Mouse (Mus musculus): ENCODE results near the gene Fkrp. TPM values are rescaled to one million over a fixed set of nuclear protein-coding genes. Genes with fewer than 3 reads are reported as not detected.
A peak's percentile ranks its signal among the peaks of the same experiment; 100 is the strongest.

Fkrp gene
- polyA plus RNA-seq, 1 experiment from 2014 or later = 21.0 TPM

DNA sequence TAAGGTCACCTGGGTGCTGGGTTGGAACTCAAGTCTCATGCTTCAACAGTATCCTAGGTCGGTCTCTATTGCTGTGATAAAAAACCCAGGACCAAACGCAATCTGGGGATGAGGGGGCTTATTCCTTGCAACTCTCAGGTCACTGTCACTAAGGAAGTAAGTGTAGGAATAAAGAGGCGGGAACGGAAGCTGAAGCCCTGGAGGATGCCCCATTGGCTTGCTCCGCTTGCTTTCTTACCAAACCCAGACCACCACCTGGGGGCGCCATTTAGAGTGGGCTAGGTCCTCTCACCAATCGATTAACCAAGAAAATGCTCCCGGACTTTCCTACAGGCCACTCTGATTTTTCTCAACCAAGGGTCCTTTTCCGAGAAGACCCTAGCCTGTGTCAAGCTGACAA, 8.6 kb downstream of the Fkrp start:
- Histone ChIP-seq H3K27me3 (ENCODE audit: control insufficient read depth, insufficient read depth, low read length) (peaks cover 19% of the 10 kb centered on the region; the same call in 1 of the 2 replicates), H3K9me3 (replicated peaks; ENCODE audit: control insufficient read depth, low read length) (no peaks in the 10 kb centered on the region), H3K4me3 (ENCODE audit: low read depth, low read length) (no peak overlapping the region), H3K36me3 (replicated peaks; ENCODE audit: control insufficient read depth, insufficient read depth, low read depth, low read length) (no peaks in the 10 kb centered on the region; the same call in 1 of the 2 replicates), H3K4me2 (ENCODE audit: low read depth, low read length) (no peak overlapping the region), H3K9ac (replicated peaks; ENCODE audit: low read length) (no peak overlapping the region), H3K27ac (replicated peaks; ENCODE audit: low read depth, low read length) (no peak overlapping the region), H3K4me1 (ENCODE audit: control insufficient read depth, insufficient read depth, low read length) (peaks cover 4% of the 10 kb centered on the region)
- DNase-seq (ENCODE audit: low spot score) (no peak), ATAC-seq (replicated peaks; ENCODE audit: insufficient number of reproducible peaks, low FRiP score, low TSS enrichment, low read depth) (no peak)
- 84% methylated on average over 9 of the region's 9 CpGs for WGBS

DNA sequence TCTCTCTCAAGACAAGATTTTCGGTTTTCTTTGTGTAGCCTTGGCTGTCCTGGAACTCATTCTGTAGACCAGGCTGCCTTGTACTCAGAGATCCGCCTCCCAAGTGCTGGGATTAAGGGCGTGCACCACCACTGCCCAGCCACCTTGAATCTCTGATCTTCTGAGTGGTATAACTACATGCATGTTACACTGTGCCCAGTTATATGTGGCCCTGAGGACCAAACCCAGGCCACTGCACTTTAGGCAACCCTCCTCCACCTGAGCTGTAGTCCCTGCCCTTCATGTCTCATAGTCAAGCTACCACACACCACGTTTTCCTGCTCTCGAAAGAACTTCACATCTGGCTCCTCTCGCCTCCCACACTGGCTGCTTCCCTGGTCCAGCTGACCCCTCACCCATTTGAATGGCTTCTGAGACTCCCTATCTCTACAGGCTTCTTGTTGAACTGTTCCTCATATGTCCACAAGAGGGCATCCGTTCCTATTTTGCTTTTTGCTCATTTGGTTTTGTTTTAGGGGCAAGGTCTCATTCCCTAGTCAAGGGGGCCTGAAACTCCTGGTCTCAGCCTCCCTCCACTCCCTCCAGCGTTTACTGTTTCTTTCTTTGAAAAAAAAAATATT, 12.0 kb downstream of the Fkrp start:
- WGBS = 38% methylated on average over 8 of the region's 8 CpGs
- no peaks in the 10 kb centered on the region for H3K4me1 ChIP-seq (ENCODE audit: control insufficient read depth, insufficient read depth, low read length)
- H3K4me2 ChIP-seq (ENCODE audit: low read depth, low read length) = no peak overlapping the region
- H3K27ac ChIP-seq (replicated peaks; ENCODE audit: low read depth, low read length) = no peak overlapping the region
- no peak overlapping the region for H3K4me3 ChIP-seq (ENCODE audit: low read depth, low read length)
- no peak overlapping the region for H3K9ac ChIP-seq (replicated peaks; ENCODE audit: low read length)
- H3K27me3 ChIP-seq (ENCODE audit: control insufficient read depth, insufficient read depth, low read length) = no peaks in the 10 kb centered on the region
- H3K36me3 ChIP-seq (replicated peaks; ENCODE audit: control insufficient read depth, insufficient read depth, low read depth, low read length) = no peaks in the 10 kb centered on the region; the same call in 1 of the 2 replicates
- peak; percentile 70 for DNase-seq (ENCODE audit: low spot score)
- no peak for ATAC-seq (replicated peaks; ENCODE audit: insufficient number of reproducible peaks, low FRiP score, low TSS enrichment, low read depth)
- H3K9me3 ChIP-seq (replicated peaks; ENCODE audit: control insufficient read depth, low read length) = no peaks in the 10 kb centered on the region

DNA sequence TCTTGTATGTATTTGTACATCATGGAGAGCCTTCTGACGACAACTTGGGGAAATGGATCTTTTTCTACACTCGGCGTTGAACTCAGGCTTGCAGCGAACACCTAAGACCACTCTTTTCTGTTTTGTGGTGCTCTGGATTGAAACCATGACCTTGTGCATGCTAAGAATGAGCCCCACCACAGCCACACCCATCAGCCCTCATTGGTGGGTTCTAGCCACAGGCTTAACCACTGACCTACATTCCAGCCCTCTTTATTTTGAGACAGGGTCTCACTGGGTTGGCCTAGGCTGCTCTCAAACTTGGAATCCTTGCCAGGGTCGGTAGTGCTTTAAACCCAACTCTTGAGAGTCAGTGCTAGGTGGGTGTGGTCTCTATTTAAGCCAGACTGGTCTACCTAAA, 21.6 kb downstream of the Fkrp start:
- Histone ChIP-seq H3K9me3 (replicated peaks; ENCODE audit: control insufficient read depth, low read length) (no peaks in the 10 kb centered on the region), H3K4me2 (ENCODE audit: low read depth, low read length) (no peak overlapping the region), H3K27me3 (ENCODE audit: control insufficient read depth, insufficient read depth, low read length) (no peaks in the 10 kb centered on the region), H3K9ac (replicated peaks; ENCODE audit: low read length) (no peak overlapping the region), H3K4me3 (ENCODE audit: low read depth, low read length) (no peak overlapping the region), H3K36me3 (replicated peaks; ENCODE audit: control insufficient read depth, insufficient read depth, low read depth, low read length) (no peaks in the 10 kb centered on the region; the same call in none of the 2 replicates), H3K27ac (replicated peaks; ENCODE audit: low read depth, low read length) (no peak overlapping the region), H3K4me1 (ENCODE audit: control insufficient read depth, insufficient read depth, low read length) (no peaks in the 10 kb centered on the region)
- DNase-seq (ENCODE audit: low spot score) = no peak
- WGBS = 89% methylated on average over 5 of the region's 5 CpGs
- no peak for ATAC-seq (replicated peaks; ENCODE audit: insufficient number of reproducible peaks, low FRiP score, low TSS enrichment, low read depth)

DNA sequence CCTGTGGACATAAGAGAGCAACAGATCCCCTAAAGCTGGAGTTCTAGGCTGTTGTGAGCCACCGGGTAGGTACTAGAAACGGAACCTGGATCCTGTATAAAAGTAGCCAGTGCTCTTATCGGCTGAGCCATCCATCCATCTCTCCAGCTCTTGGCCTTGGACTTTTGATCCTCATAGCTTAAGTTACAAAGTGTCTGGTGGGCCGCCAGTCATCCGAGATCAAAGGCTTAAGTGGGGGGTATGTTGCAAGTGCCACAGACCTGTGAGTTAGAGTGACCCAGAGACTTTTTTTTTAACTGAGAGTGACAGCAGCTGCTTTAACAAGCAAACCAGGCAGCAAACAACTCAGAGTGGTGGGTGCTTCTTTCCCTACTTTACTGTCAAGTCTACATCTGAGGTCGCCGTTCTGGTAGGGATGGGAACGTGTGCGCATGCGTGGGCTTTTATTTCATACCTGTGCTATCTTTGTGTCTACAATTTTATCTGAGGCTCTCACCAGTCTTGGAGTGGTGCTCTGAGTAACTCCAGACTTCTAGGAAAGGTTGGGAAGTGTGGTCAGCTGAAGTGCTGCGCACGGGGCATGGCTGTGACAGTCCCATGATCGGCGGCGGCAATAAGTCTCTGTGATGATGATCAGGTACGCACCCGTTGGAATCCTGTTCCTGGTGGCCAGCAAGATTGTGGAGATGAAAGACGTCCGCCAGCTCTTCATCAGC, 23.4 kb downstream of the Fkrp start:
- H3K4me3 ChIP-seq (ENCODE audit: low read depth, low read length) = no peak overlapping the region
- H3K9ac ChIP-seq (replicated peaks; ENCODE audit: low read length) = no peak overlapping the region
- H3K27me3 ChIP-seq (ENCODE audit: control insufficient read depth, insufficient read depth, low read length) = no peaks in the 10 kb centered on the region
- 89% methylated on average over 19 of the region's 19 CpGs for WGBS
- no peaks in the 10 kb centered on the region for H3K4me1 ChIP-seq (ENCODE audit: control insufficient read depth, insufficient read depth, low read length)
- DNase-seq (ENCODE audit: low spot score) = no peak
- ATAC-seq (replicated peaks; ENCODE audit: insufficient number of reproducible peaks, low FRiP score, low TSS enrichment, low read depth) = no peak
- H3K27ac ChIP-seq (replicated peaks; ENCODE audit: low read depth, low read length) = no peak overlapping the region
- H3K4me2 ChIP-seq (ENCODE audit: low read depth, low read length) = no peak overlapping the region
- H3K36me3 ChIP-seq (replicated peaks; ENCODE audit: control insufficient read depth, insufficient read depth, low read depth, low read length) = no peaks in the 10 kb centered on the region; the same call in none of the 2 replicates
- H3K9me3 ChIP-seq (replicated peaks; ENCODE audit: control insufficient read depth, low read length) = no peaks in the 10 kb centered on the region

DNA sequence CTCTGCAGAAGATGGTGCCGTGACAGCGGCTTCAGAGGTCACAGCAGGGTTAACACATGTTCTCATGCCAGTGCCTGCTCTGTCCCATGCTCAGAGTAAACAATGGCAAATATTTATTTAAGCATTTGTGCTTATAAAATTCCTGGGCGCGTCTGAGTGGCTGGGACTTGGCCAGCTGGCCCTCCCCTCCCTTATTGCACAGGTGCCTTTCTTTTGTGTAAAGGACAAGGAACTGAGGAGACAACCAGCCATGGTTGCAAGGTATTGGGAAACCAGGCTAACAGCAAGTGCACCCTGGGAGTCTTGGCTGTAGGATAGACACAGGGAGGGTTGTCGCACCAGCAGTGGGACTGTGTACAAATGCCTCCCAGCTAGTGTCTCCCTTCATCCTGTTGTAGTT, 24.2 kb downstream of the Fkrp start:
- no peak overlapping the region for H3K27ac ChIP-seq (replicated peaks; ENCODE audit: low read depth, low read length)
- no peak overlapping the region for H3K4me3 ChIP-seq (ENCODE audit: low read depth, low read length)
- 70% methylated on average over 5 of the region's 5 CpGs for whole genome bisulfite sequencing
- no peaks in the 10 kb centered on the region for H3K9me3 ChIP-seq (replicated peaks; ENCODE audit: control insufficient read depth, low read length)
- H3K27me3 ChIP-seq (ENCODE audit: control insufficient read depth, insufficient read depth, low read length) = no peaks in the 10 kb centered on the region
- no peaks in the 10 kb centered on the region for H3K4me1 ChIP-seq (ENCODE audit: control insufficient read depth, insufficient read depth, low read length)
- ATAC-seq (replicated peaks; ENCODE audit: insufficient number of reproducible peaks, low FRiP score, low TSS enrichment, low read depth) (no peak), DNase-seq (ENCODE audit: low spot score) (no peak)
- no peaks in the 10 kb centered on the region; the same call in 1 of the 2 replicates for H3K36me3 ChIP-seq (replicated peaks; ENCODE audit: control insufficient read depth, insufficient read depth, low read depth, low read length)
- no peak overlapping the region for H3K4me2 ChIP-seq (ENCODE audit: low read depth, low read length)
- H3K9ac ChIP-seq (replicated peaks; ENCODE audit: low read length) = no peak overlapping the region

DNA sequence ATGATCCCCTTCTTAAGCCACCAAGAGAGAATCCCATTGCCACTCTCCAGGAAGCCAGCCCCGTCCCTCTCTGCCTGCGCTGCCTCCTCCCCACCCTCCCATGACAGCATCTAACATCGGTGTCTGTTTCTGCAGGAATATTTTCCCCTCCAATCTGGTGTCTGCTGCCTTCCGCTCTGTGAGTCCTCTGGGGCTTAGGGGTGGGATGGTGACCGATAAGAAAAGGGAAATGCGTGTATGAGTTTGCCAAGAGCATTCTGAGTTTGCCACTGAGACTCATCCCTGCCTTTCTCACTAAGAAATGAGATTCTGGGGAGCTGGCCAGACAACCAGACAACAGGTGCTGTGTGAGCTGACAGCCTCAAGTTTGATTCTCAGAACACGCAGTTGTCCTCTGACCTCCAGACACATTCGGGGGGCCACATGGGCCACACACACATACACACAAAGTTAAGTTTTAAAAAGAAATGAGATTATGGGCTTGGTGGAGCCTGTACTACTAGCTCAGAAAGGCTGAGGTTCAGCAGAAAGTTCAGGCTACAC, 30.9 kb downstream of the Fkrp start:
- Histone ChIP-seq H3K27me3 (ENCODE audit: control insufficient read depth, insufficient read depth, low read length) (no peaks in the 10 kb centered on the region; the same call in 1 of the 2 replicates), H3K4me3 (ENCODE audit: low read depth, low read length) (no peak overlapping the region), H3K27ac (replicated peaks; ENCODE audit: low read depth, low read length) (no peak overlapping the region), H3K4me2 (ENCODE audit: low read depth, low read length) (no peak overlapping the region), H3K9me3 (replicated peaks; ENCODE audit: control insufficient read depth, low read length) (no peaks in the 10 kb centered on the region), H3K9ac (replicated peaks; ENCODE audit: low read length) (no peak overlapping the region), H3K36me3 (replicated peaks; ENCODE audit: control insufficient read depth, insufficient read depth, low read depth, low read length) (no peaks in the 10 kb centered on the region), H3K4me1 (ENCODE audit: control insufficient read depth, insufficient read depth, low read length) (peaks cover 5% of the 10 kb centered on the region; the same call in 1 of the 2 replicates)
- ATAC-seq (replicated peaks; ENCODE audit: insufficient number of reproducible peaks, low FRiP score, low TSS enrichment, low read depth) = no peak
- DNase-seq (ENCODE audit: low spot score) = no peak
- 91% methylated on average over 8 of the region's 8 CpGs for WGBS

DNA sequence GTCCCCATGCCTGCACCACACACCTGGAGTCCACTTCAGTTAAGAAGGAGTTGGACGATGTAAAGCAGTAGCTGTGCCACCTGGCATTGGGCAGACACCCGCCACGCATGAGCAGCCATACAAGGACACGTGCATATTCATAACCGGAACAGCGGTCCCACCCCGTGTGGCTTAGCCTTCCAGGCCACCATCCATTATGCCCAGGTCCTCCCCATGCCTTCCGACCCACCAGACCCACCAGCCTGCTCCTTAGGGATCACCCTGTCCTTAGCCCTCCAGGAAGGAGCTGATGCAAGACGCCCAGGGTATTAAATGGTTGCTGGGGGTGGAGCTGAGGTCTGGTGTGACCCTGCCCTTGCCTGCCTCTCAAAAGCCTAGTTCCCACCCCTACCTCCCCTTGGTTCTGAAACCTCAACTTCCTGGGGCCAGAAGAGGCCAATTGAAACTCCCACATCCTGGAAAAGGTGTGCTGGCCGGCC, 32.0 kb downstream of the Fkrp start:
- Histone ChIP-seq H3K27ac (replicated peaks; ENCODE audit: low read depth, low read length) (no peak overlapping the region), H3K4me3 (ENCODE audit: low read depth, low read length) (no peak overlapping the region)

More for the DNA sequence above, 32.0 kb downstream of the Fkrp start:
- Histone ChIP-seq H3K36me3 (replicated peaks; ENCODE audit: control insufficient read depth, insufficient read depth, low read depth, low read length) (no peaks in the 10 kb centered on the region), H3K4me2 (ENCODE audit: low read depth, low read length) (no peak overlapping the region), H3K4me1 (ENCODE audit: control insufficient read depth, insufficient read depth, low read length) (peaks cover 5% of the 10 kb centered on the region; the same call in 1 of the 2 replicates), H3K9me3 (replicated peaks; ENCODE audit: control insufficient read depth, low read length) (no peaks in the 10 kb centered on the region), H3K9ac (replicated peaks; ENCODE audit: low read length) (no peak overlapping the region), H3K27me3 (ENCODE audit: control insufficient read depth, insufficient read depth, low read length) (no peaks in the 10 kb centered on the region; the same call in 1 of the 2 replicates)
- ATAC-seq (replicated peaks; ENCODE audit: insufficient number of reproducible peaks, low FRiP score, low TSS enrichment, low read depth) (no peak), DNase-seq (ENCODE audit: low spot score) (no peak)
- 80% methylated on average over 10 of the region's 10 CpGs for WGBS

All from embryonic facial prominence, embryonic 11.5 days (tissue).